5 mouse cellular contexts compared by ENCODE assay signal in genomic region chr4:146489196-146489595, GRCm38 (mm10). TPM values are rescaled to one million over a fixed set of nuclear protein-coding genes. Genes with fewer than 3 reads are reported as not detected.
DNase-seq lines count a peak whose midpoint lies in the region; ATAC-seq lines count a peak whose summit lies in the region.
"Not testable (repeated sequence)": the region's sequence is repeated elsewhere in the genome, so short reads cannot be mapped to it uniquely, and the experiment has no call there.
"Had no signal": no experiment of that assay in that cellular context is flagged by ENCODE, and none has a peak within 500 bp of the region (broad histone marks: within the 10 kb centered on the region; RNA-seq: fewer than 3 reads in every experiment).

No protein-coding gene starts in this region.

- not testable (repeated sequence) for H3K4me3 ChIP-seq in heart, embryonic 10.5 days; midbrain, embryonic 11.5 days (ENCODE audit: low read depth, low read length)

- not testable (repeated sequence) for H3K9ac ChIP-seq in midbrain, embryonic 11.5 days (ENCODE audit: low read length)

- WGBS in heart, embryonic 10.5 days, result 72% methylated on average over 4 of the region's 4 CpGs
- 80% methylated on average over 4 of the region's 4 CpGs for WGBS in midbrain, embryonic 11.5 days

- H3K27ac ChIP-seq in heart, embryonic 10.5 days; midbrain, embryonic 11.5 days (ENCODE audit: low read depth, low read length): not testable (repeated sequence)

- not testable (repeated sequence) for ATAC-seq in midbrain, embryonic 11.5 days (ENCODE audit: low FRiP score)

- not testable (repeated sequence) for H3K36me3 ChIP-seq in heart, embryonic 10.5 days; midbrain, embryonic 11.5 days (ENCODE audit: control insufficient read depth, insufficient read depth, low read length)

- not testable (repeated sequence) for H3K4me2 ChIP-seq in midbrain, embryonic 11.5 days

- H3K9me3 ChIP-seq in heart, embryonic 10.5 days, result peaks cover 61% of the 10 kb centered on the region
- peaks cover 48% of the 10 kb centered on the region for H3K9me3 ChIP-seq in midbrain, embryonic 11.5 days (ENCODE audit: control insufficient read depth, low read length)

- peak; percentile 75 for DNase-seq in heart, embryonic 10.5 days (ENCODE audit: low spot score)
- DNase-seq in midbrain, embryonic 11.5 days (ENCODE audit: low spot score, missing footprints), result peak; percentile 73

- H3K27me3 ChIP-seq in heart, embryonic 10.5 days (ENCODE audit: insufficient read depth, poor library complexity, severe bottlenecking); midbrain, embryonic 11.5 days (ENCODE audit: control insufficient read depth, insufficient read depth, low read length): not testable (repeated sequence)

- H3K4me1 ChIP-seq in heart, embryonic 10.5 days; midbrain, embryonic 11.5 days (ENCODE audit: control insufficient read depth, insufficient read depth, low read length): not testable (repeated sequence)

RNA-seq across cellular contexts. Expression of gene Zfp981, which starts 12.6 kb away (rescaled TPM):
- 0.09 and 0.11 TPM in 2 replicates for polyA plus RNA-seq in heart, embryonic 10.5 days (2016; fragmentation: Nextera tagmentation; extraction: Ambion mirVana)
- polyA plus RNA-seq in midbrain, embryonic 11.5 days (2014; fragmentation: Nextera tagmentation; extraction: Ambion mirVana), result not detected in 2 replicates
- polyA plus RNA-seq: adrenal gland, adult 2 months; CD4-positive, CD25-positive, alpha-beta regulatory T cell, adult 4 months; G1E had no signal

RNA-seq across cellular contexts. Expression of gene Zfp992, which starts 40.4 kb away (rescaled TPM):
- 4.7 and 5.3 TPM in 2 replicates for polyA plus RNA-seq in heart, embryonic 10.5 days (2016; fragmentation: Nextera tagmentation; extraction: Ambion mirVana)
- polyA plus RNA-seq in midbrain, embryonic 11.5 days (2014; fragmentation: Nextera tagmentation; extraction: Ambion mirVana), result 2.8 and 3.4 TPM in 2 replicates
